Mouse (Mus musculus): ENCODE data around the gene Tsku.

GRCm38 (mm10) chr7:98312185-98312920 lies 48.8 kb downstream of the Tsku start:
- TF ChIP-seq CTCF (IDR thresholded peaks at IDR 0.05; ENCODE audit: extremely low read depth, insufficient read length, insufficient replicate concordance, low read depth, low read length), result no peak
- no peak for TF ChIP-seq POLR2A (IDR thresholded peaks at IDR 0.05; ENCODE audit: low read depth, low read length)

All from small intestine, adult 2 months (tissue).